In genomic region chr4:152186205-152187082, GRCm38 (mm10) we compare ENCODE assay signal across 8 mouse cellular contexts. TPM values are rescaled to one million over a fixed set of nuclear protein-coding genes. Genes with fewer than 3 reads are reported as not detected.
A peak's percentile ranks its signal among the peaks of the same experiment; 100 is the strongest.
DNase-seq lines count a peak whose midpoint lies in the region; ATAC-seq and TF ChIP-seq lines count a peak whose summit lies in the region.

No protein-coding gene starts in this region.

- peaks cover 37% of the 10 kb centered on the region for H3K4me1 ChIP-seq in heart, embryonic 11.5 days (ENCODE audit: control insufficient read depth, insufficient read depth, low read length)
- peaks cover 27% of the 10 kb centered on the region for H3K4me1 ChIP-seq in embryonic facial prominence, embryonic 12.5 days
- peaks cover 12% of the 10 kb centered on the region for H3K4me1 ChIP-seq in hindbrain, postnatal 0 days (ENCODE audit: insufficient read depth, low read length)
- peaks cover 11% of the 10 kb centered on the region for H3K4me1 ChIP-seq in midbrain, embryonic 14.5 days (ENCODE audit: control insufficient read depth, insufficient read depth, low read length)

- DNase-seq in heart, postnatal 25 days (ENCODE audit: low spot score): no peak
- no peak for DNase-seq in hindbrain, postnatal 0 days (ENCODE audit: low spot score)
- peak; percentile 7 for DNase-seq in midbrain, embryonic 14.5 days
- DNase-seq in left cerebral cortex, adult 11 months (ENCODE audit: low spot score): no peak
- DNase-seq in gastrocnemius, postnatal 4 days (ENCODE audit: low spot score in 2 of 2): no peak
- no peak for DNase-seq in left cerebral cortex, postnatal 4 days

- TF ChIP-seq CTCF in hindbrain, postnatal 0 days (IDR thresholded peaks at IDR 0.05; ENCODE audit: low read depth): no peak

- no peaks in the 10 kb centered on the region for H3K36me3 ChIP-seq in heart, embryonic 11.5 days (ENCODE audit: control insufficient read depth, insufficient read depth, low read length)
- no peaks in the 10 kb centered on the region for H3K36me3 ChIP-seq in embryonic facial prominence, embryonic 12.5 days
- H3K36me3 ChIP-seq in hindbrain, postnatal 0 days (ENCODE audit: insufficient read depth, low read length): no peaks in the 10 kb centered on the region
- peaks cover 8% of the 10 kb centered on the region; the same call in 1 of the 2 replicates for H3K36me3 ChIP-seq in midbrain, embryonic 14.5 days (ENCODE audit: control insufficient read depth, insufficient read depth, low read length)

- peak overlapping the region; percentile 75 for H3K4me2 ChIP-seq in heart, embryonic 11.5 days
- peak overlapping the region; percentile 48 for H3K4me2 ChIP-seq in embryonic facial prominence, embryonic 12.5 days (replicated peaks)
- H3K4me2 ChIP-seq in hindbrain, postnatal 0 days (ENCODE audit: low read depth, low read length): peak overlapping the region; percentile 40
- H3K4me2 ChIP-seq in midbrain, embryonic 14.5 days (ENCODE audit: low read length): peak overlapping the region; percentile 41

- H3K9ac ChIP-seq in heart, embryonic 11.5 days (ENCODE audit: low read depth, low read length): peak overlapping the region; percentile 79
- H3K9ac ChIP-seq in embryonic facial prominence, embryonic 12.5 days: peak overlapping the region; percentile 38
- peak overlapping the region; percentile 36; the same call in 1 of the 2 replicates for H3K9ac ChIP-seq in hindbrain, postnatal 0 days (replicated peaks; ENCODE audit: low read length)
- peak overlapping the region; percentile 30; the same call in 1 of the 2 replicates for H3K9ac ChIP-seq in midbrain, embryonic 14.5 days (replicated peaks; ENCODE audit: low read length)

- peak overlapping the region; percentile 97 for H3K27ac ChIP-seq in heart, embryonic 11.5 days (ENCODE audit: low read depth, low read length)
- H3K27ac ChIP-seq in embryonic facial prominence, embryonic 12.5 days: peak overlapping the region; percentile 84
- peak overlapping the region; percentile 82 for H3K27ac ChIP-seq in hindbrain, postnatal 0 days
- peak overlapping the region; percentile 27 for H3K27ac ChIP-seq in midbrain, embryonic 14.5 days (replicated peaks; ENCODE audit: low read depth, low read length)

- no peaks in the 10 kb centered on the region for H3K27me3 ChIP-seq in heart, embryonic 11.5 days (ENCODE audit: control insufficient read depth, insufficient read depth, low read length)
- no peaks in the 10 kb centered on the region for H3K27me3 ChIP-seq in embryonic facial prominence, embryonic 12.5 days
- H3K27me3 ChIP-seq in hindbrain, postnatal 0 days (ENCODE audit: insufficient read depth, low read length): no peaks in the 10 kb centered on the region
- no peaks in the 10 kb centered on the region for H3K27me3 ChIP-seq in midbrain, embryonic 14.5 days (ENCODE audit: control insufficient read depth, insufficient read depth, low read length)

- H3K9me3 ChIP-seq in heart, embryonic 11.5 days (replicated peaks; ENCODE audit: control insufficient read depth, low read length): no peaks in the 10 kb centered on the region
- no peaks in the 10 kb centered on the region for H3K9me3 ChIP-seq in embryonic facial prominence, embryonic 12.5 days
- no peaks in the 10 kb centered on the region for H3K9me3 ChIP-seq in hindbrain, postnatal 0 days (ENCODE audit: low read length)
- H3K9me3 ChIP-seq in midbrain, embryonic 14.5 days (ENCODE audit: control insufficient read depth, low read length): no peaks in the 10 kb centered on the region

- ATAC-seq in heart, embryonic 11.5 days (replicated peaks; ENCODE audit: insufficient number of reproducible peaks, low FRiP score, low TSS enrichment): no peak; the same call in 1 of the 2 replicates
- peak; percentile 32; the same call in 1 of the 2 replicates for ATAC-seq in embryonic facial prominence, embryonic 12.5 days (ENCODE audit: insufficient number of reproducible peaks, insufficient read depth, low FRiP score, low TSS enrichment)
- no peak for ATAC-seq in hindbrain, postnatal 0 days
- ATAC-seq in midbrain, embryonic 14.5 days (ENCODE audit: low FRiP score, low TSS enrichment): no peak

- intact Hi-C loops in heart, postnatal 25 days (cut with DNase I): no loop called here
- intact Hi-C loops in left cerebral cortex, postnatal 4 days (cut with DNase I): no loop called here

- WGBS in heart, embryonic 11.5 days (ENCODE audit: insufficient replicate concordance): 32% methylated on average over 14 of the region's 14 CpGs
- WGBS in embryonic facial prominence, embryonic 12.5 days: 38% methylated on average over 14 of the region's 14 CpGs
- 30% methylated on average over 14 of the region's 14 CpGs for WGBS in hindbrain, postnatal 0 days
- 28% methylated on average over 14 of the region's 14 CpGs for WGBS in midbrain, embryonic 14.5 days

- H3K4me3 ChIP-seq in heart, embryonic 11.5 days (ENCODE audit: low read depth, low read length): peak overlapping the region; percentile 39
- peak overlapping the region; percentile 25 for H3K4me3 ChIP-seq in embryonic facial prominence, embryonic 12.5 days
- no peak overlapping the region for H3K4me3 ChIP-seq in hindbrain, postnatal 0 days (ENCODE audit: low read length)
- H3K4me3 ChIP-seq in midbrain, embryonic 14.5 days (replicated peaks; ENCODE audit: low read depth, low read length): no peak overlapping the region

RNA-seq across cellular contexts. Expression of gene Acot7, which starts 8.5 kb away (rescaled TPM):
- 53.1 and 53.6 TPM in 2 replicates for polyA plus RNA-seq in heart, embryonic 11.5 days (2014; fragmentation: Nextera tagmentation; extraction: Ambion mirVana)
- 10 to 100 TPM; 53.4 to 58.8 TPM for total RNA-seq in heart, postnatal 25 days (2021)
- 57.9 and 69.8 TPM in 2 replicates for polyA plus RNA-seq in embryonic facial prominence, embryonic 12.5 days (2016; fragmentation: Nextera tagmentation; extraction: Ambion mirVana)
- 249 and 259 TPM in 2 replicates for total RNA-seq in hindbrain, postnatal 0 days (2014; rRNA removed)
- polyA plus RNA-seq in hindbrain, postnatal 0 days (2015; fragmentation: Nextera tagmentation; extraction: Ambion mirVana): 455 and 488 TPM in 2 replicates
- polyA plus RNA-seq in midbrain, embryonic 14.5 days (2014; fragmentation: Nextera tagmentation; extraction: Ambion mirVana): 276 and 368 TPM in 2 replicates
- 10 to 100 TPM; 13.5 to 17.6 TPM for total RNA-seq in gastrocnemius, postnatal 4 days (2021)
- total RNA-seq in left cerebral cortex, postnatal 4 days (2021): 100 to 1,000 TPM; 349 to 380 TPM

RNA-seq across cellular contexts. Expression of gene Hes2, which starts 27.8 kb away (rescaled TPM):
- polyA plus RNA-seq in heart, embryonic 11.5 days (2014; fragmentation: Nextera tagmentation; extraction: Ambion mirVana): 0.07 TPM in 1 of 2 replicates, not detected in the other
- total RNA-seq in heart, postnatal 25 days (2021): not detected
- 0.09 TPM in 1 of 2 replicates, not detected in the other for polyA plus RNA-seq in embryonic facial prominence, embryonic 12.5 days (2016; fragmentation: Nextera tagmentation; extraction: Ambion mirVana)
- not detected in 2 replicates for total RNA-seq in hindbrain, postnatal 0 days (2014; rRNA removed)
- polyA plus RNA-seq in hindbrain, postnatal 0 days (2015; fragmentation: Nextera tagmentation; extraction: Ambion mirVana): not detected in 2 replicates
- not detected in 2 replicates for polyA plus RNA-seq in midbrain, embryonic 14.5 days (2014; fragmentation: Nextera tagmentation; extraction: Ambion mirVana)
- total RNA-seq in gastrocnemius, postnatal 4 days (2021): not detected
- total RNA-seq in left cerebral cortex, postnatal 4 days (2021): not detected

RNA-seq across cellular contexts. Expression of gene Espn, which starts 34.3 kb away (rescaled TPM):
- polyA plus RNA-seq in heart, embryonic 11.5 days (2014; fragmentation: Nextera tagmentation; extraction: Ambion mirVana): 0.90 and 1.3 TPM in 2 replicates
- total RNA-seq in heart, postnatal 25 days (2021): 1 to 10 TPM; 1.7 to 2.2 TPM
- polyA plus RNA-seq in embryonic facial prominence, embryonic 12.5 days (2016; fragmentation: Nextera tagmentation; extraction: Ambion mirVana): 6.4 and 6.6 TPM in 2 replicates
- total RNA-seq in hindbrain, postnatal 0 days (2014; rRNA removed): 0.47 and 1.4 TPM in 2 replicates
- 0.71 and 0.79 TPM in 2 replicates for polyA plus RNA-seq in hindbrain, postnatal 0 days (2015; fragmentation: Nextera tagmentation; extraction: Ambion mirVana)
- polyA plus RNA-seq in midbrain, embryonic 14.5 days (2014; fragmentation: Nextera tagmentation; extraction: Ambion mirVana): not detected in 2 replicates
- total RNA-seq in gastrocnemius, postnatal 4 days (2021): 1 to 10 TPM; 1.5 TPM
- under 1 TPM in 1 of 2 experiments, not detected in 1; 0.46 TPM for total RNA-seq in left cerebral cortex, postnatal 4 days (2021)

Comparison
In these comparisons a context has a peak if more than half of its experiments do, and no peak if none do; other contexts are left out.
1. H3K27ac ChIP-seq: peak in every context shown above with its lines; median percentile 97 in heart, embryonic 11.5 days; 84 in embryonic facial prominence, embryonic 12.5 days; 82 in hindbrain, postnatal 0 days; 27 in midbrain, embryonic 14.5 days.
2. H3K4me3 ChIP-seq: peak in heart, embryonic 11.5 days (single experiment) and embryonic facial prominence, embryonic 12.5 days (single experiment); none in hindbrain, postnatal 0 days (single experiment) and midbrain, embryonic 14.5 days (single experiment).
3. Peak in every context shown above with its lines, with median percentiles within 50 percentile points of each other: H3K4me2 ChIP-seq and H3K9ac ChIP-seq.